Comparison of ENCODE assay signal across 18 mouse cellular contexts in genomic region chr2:160485097-160485496, GRCm38 (mm10).
"Had no signal": no experiment of that assay in that cellular context is flagged by ENCODE, and none has a peak within 500 bp of the region (broad histone marks: within the 10 kb centered on the region; RNA-seq: fewer than 3 reads in every experiment).

No protein-coding gene starts in this region.

- H3K4me1 ChIP-seq: limb, embryonic 12.5 days; limb, embryonic 15.5 days had no signal

- DNase-seq: kidney, adult 2 months; kidney, postnatal 36 days; left cerebral cortex, postnatal 4 days; liver, postnatal 0 days; lung, embryonic 14.5 days; thymus, adult 18-20 months; thymus, postnatal 36 days had no signal

- ATAC-seq: inflammation-experienced regulatory T-cells, adult 6 months; intestine, embryonic 16.5 days; liver, postnatal 0 days; lung, postnatal 0 days; midbrain, embryonic 16.5 days had no signal

- H3K4me3 ChIP-seq: limb, embryonic 12.5 days; limb, embryonic 15.5 days; myocyte had no signal

- H3K27me3 ChIP-seq: limb, embryonic 12.5 days; limb, embryonic 15.5 days had no signal

- H3K36me3 ChIP-seq: limb, embryonic 12.5 days; limb, embryonic 15.5 days had no signal

- H3K4me2 ChIP-seq: limb, embryonic 12.5 days; limb, embryonic 15.5 days; liver, embryonic 11.5 days; lung, embryonic 14.5 days had no signal

- H3K27ac ChIP-seq: kidney, postnatal 0 days; limb, embryonic 12.5 days; limb, embryonic 15.5 days; liver, embryonic 14.5 days; macrophage had no signal

- H3K9me3 ChIP-seq: limb, embryonic 12.5 days; limb, embryonic 15.5 days had no signal

- H3K9ac ChIP-seq: limb, embryonic 12.5 days; limb, embryonic 15.5 days; liver, embryonic 14.5 days; liver, postnatal 0 days; lung, embryonic 14.5 days had no signal
